ENCODE assay signal across 26 mouse cellular contexts in genomic region chr2:131992487-131992886, GRCm38 (mm10). TPM values are rescaled to one million over a fixed set of nuclear protein-coding genes. Genes with fewer than 3 reads are reported as not detected.
DNase-seq lines count a peak whose midpoint lies in the region; ATAC-seq and TF ChIP-seq lines count a peak whose summit lies in the region.
"Had no signal": no experiment of that assay in that cellular context is flagged by ENCODE, and none has a peak within 500 bp of the region (broad histone marks: within the 10 kb centered on the region; RNA-seq: fewer than 3 reads in every experiment).

No protein-coding gene starts in this region.

- H3K9me3 ChIP-seq in kidney, embryonic 15.5 days (replicated peaks) = no peaks in the 10 kb centered on the region
- H3K9me3 ChIP-seq: embryonic facial prominence, embryonic 10.5 days; forebrain, embryonic 15.5 days; G1E; hindbrain, embryonic 10.5 days; limb, embryonic 13.5 days; liver, embryonic 12.5 days; midbrain, embryonic 12.5 days had no signal

- peaks cover 16% of the 10 kb centered on the region for H3K4me1 ChIP-seq in thymus, adult 2 months (replicated peaks; ENCODE audit: control insufficient read depth, insufficient read depth, low read length)
- peaks cover 4% of the 10 kb centered on the region; the same call in 1 of the 2 replicates for H3K4me1 ChIP-seq in bone marrow, adult 2 months (ENCODE audit: control insufficient read depth, insufficient read depth, low read length)
- peaks cover 40% of the 10 kb centered on the region for H3K4me1 ChIP-seq in kidney, embryonic 15.5 days
- H3K4me1 ChIP-seq: liver, embryonic 12.5 days had no signal

- no peak overlapping the region for H3K4me2 ChIP-seq in kidney, embryonic 15.5 days
- H3K4me2 ChIP-seq: forebrain, embryonic 15.5 days; heart, embryonic 11.5 days; liver, embryonic 12.5 days; midbrain, embryonic 12.5 days had no signal

- H3K27me3 ChIP-seq in thymus, adult 2 months (ENCODE audit: control insufficient read depth, insufficient read depth, low read length) = no peaks in the 10 kb centered on the region
- H3K27me3 ChIP-seq in kidney, embryonic 15.5 days = 0 out of 2 replicates have a peak, but pooled peaks cover 9% of the 10 kb centered on the region
- H3K27me3 ChIP-seq: CH12.LX; forebrain, embryonic 15.5 days; limb, embryonic 13.5 days; liver, embryonic 12.5 days; midbrain, embryonic 12.5 days; Patski had no signal

- no peak overlapping the region for H3K4me3 ChIP-seq in thymus, adult 2 months (ENCODE audit: control insufficient read depth, insufficient read depth, low read length)
- H3K4me3 ChIP-seq in bone marrow, adult 2 months (replicated peaks; ENCODE audit: control insufficient read depth, low read depth, low read length) = no peak overlapping the region
- no peak overlapping the region for H3K4me3 ChIP-seq in kidney, embryonic 15.5 days (replicated peaks)
- H3K4me3 ChIP-seq: embryonic facial prominence, embryonic 10.5 days; forebrain, embryonic 15.5 days; hindbrain, embryonic 10.5 days; limb, embryonic 13.5 days; liver, embryonic 12.5 days; midbrain, embryonic 12.5 days had no signal

- H3K9ac ChIP-seq in kidney, embryonic 15.5 days = no peak overlapping the region
- H3K9ac ChIP-seq: forebrain, embryonic 15.5 days; limb, embryonic 13.5 days; liver, embryonic 12.5 days; midbrain, embryonic 12.5 days had no signal

- no peak for DNase-seq in frontal cortex, postnatal 10 days (ENCODE audit: low spot score in 2 of 2)
- DNase-seq in thymus, adult 2 months = no peak
- no peak for DNase-seq in thymus, postnatal 4 days
- DNase-seq in cerebellum, postnatal 36 days = no peak
- DNase-seq: adrenal gland, postnatal 10 days; cerebellum, adult 8-10 months; kidney, adult 18-20 months; layer of hippocampus, postnatal 36 days; lung, adult 18-20 months; lung, postnatal 10 days had no signal

- no peak for TF ChIP-seq CTCF in thymus, adult 2 months (IDR thresholded peaks at IDR 0.05; ENCODE audit: borderline replicate concordance, control insufficient read depth, extremely low read depth, insufficient read depth, low read length, poor library complexity)
- TF ChIP-seq CTCF in bone marrow, adult 2 months (IDR thresholded peaks at IDR 0.05; ENCODE audit: control insufficient read depth, insufficient read depth, low read length) = no peak

- ATAC-seq in frontal cortex, adult (ENCODE audit: low TSS enrichment) = peak; percentile 38
- peak; percentile 68 for ATAC-seq in megakaryocyte progenitor cell, adult 5-6 weeks (replicated peaks; ENCODE audit: poor library complexity)
- ATAC-seq in kidney, embryonic 15.5 days (replicated peaks; ENCODE audit: low FRiP score) = no peak
- ATAC-seq: forebrain, embryonic 15.5 days; liver, embryonic 12.5 days; Patski had no signal

- 23% methylated on average over 2 of the region's 2 CpGs for WGBS in thymus, adult 2 months
- WGBS in bone marrow, adult 2 months = 12% methylated on average over 2 of the region's 2 CpGs
- WGBS in kidney, embryonic 15.5 days = 86% methylated on average over 2 of the region's 2 CpGs

- TF ChIP-seq POLR2A in thymus, adult 2 months (IDR thresholded peaks at IDR 0.05; ENCODE audit: control insufficient read depth, extremely low read depth, insufficient read depth, low read length, poor library complexity) = no peak
- TF ChIP-seq POLR2A in bone marrow, adult 2 months (IDR thresholded peaks at IDR 0.05; ENCODE audit: borderline replicate concordance, control insufficient read depth, low read depth, low read length) = no peak

- H3K27ac ChIP-seq in thymus, adult 2 months (ENCODE audit: control insufficient read depth, insufficient read depth, low read length) = peak overlapping the region; percentile 80
- peak overlapping the region; percentile 36 for H3K27ac ChIP-seq in bone marrow, adult 2 months (ENCODE audit: control insufficient read depth, insufficient read depth, low read depth, low read length, poor library complexity)
- H3K27ac ChIP-seq in kidney, embryonic 15.5 days = no peak overlapping the region
- H3K27ac ChIP-seq: embryonic facial prominence, embryonic 10.5 days; forebrain, embryonic 15.5 days; hindbrain, embryonic 10.5 days; kidney, postnatal 0 days; liver, embryonic 12.5 days; midbrain, embryonic 12.5 days had no signal

- H3K36me3 ChIP-seq in thymus, adult 2 months (ENCODE audit: control insufficient read depth, insufficient read depth, low read length) = peaks cover 35% of the 10 kb centered on the region
- no peaks in the 10 kb centered on the region for H3K36me3 ChIP-seq in kidney, embryonic 15.5 days
- H3K36me3 ChIP-seq: G1E; limb, embryonic 13.5 days; liver, embryonic 12.5 days had no signal

RNA-seq across cellular contexts. Expression of gene Rassf2, which starts 37.6 kb away (rescaled TPM):
- 110 and 111 TPM in 2 replicates for polyA plus RNA-seq in thymus, adult 2 months (2012; rRNA removed)
- polyA plus RNA-seq in bone marrow, adult 2 months (2011; ENCODE audit: insufficient read depth, insufficient read length, low replicate concordance, missing spikeins) = 17.9 and 35.7 TPM in 2 replicates
- 32.9 and 42.8 TPM in 2 replicates for total RNA-seq in megakaryocyte progenitor cell, adult 5-6 weeks (2015)
- 65.5 and 71.5 TPM in 2 replicates for total RNA-seq in megakaryocyte progenitor cell, adult 5-6 weeks (2017)
- 8.4 and 11.3 TPM in 2 replicates for polyA plus RNA-seq in kidney, embryonic 15.5 days (2015; fragmentation: Nextera tagmentation; extraction: Ambion mirVana)

RNA-seq across cellular contexts. Expression of gene Prnd, which starts 41.8 kb away (rescaled TPM):
- polyA plus RNA-seq in thymus, adult 2 months (2012; rRNA removed) = 1.7 and 1.8 TPM in 2 replicates
- polyA plus RNA-seq in bone marrow, adult 2 months (2011; ENCODE audit: insufficient read depth, insufficient read length, low replicate concordance, missing spikeins) = 0.50 TPM in 1 of 2 replicates, not detected in the other
- 0.46 TPM in 1 of 2 replicates, not detected in the other for total RNA-seq in megakaryocyte progenitor cell, adult 5-6 weeks (2015)
- total RNA-seq in megakaryocyte progenitor cell, adult 5-6 weeks (2017) = not detected in 2 replicates
- 18.9 and 20.8 TPM in 2 replicates for polyA plus RNA-seq in kidney, embryonic 15.5 days (2015; fragmentation: Nextera tagmentation; extraction: Ambion mirVana)
- total RNA-seq: left cerebral cortex, postnatal 25 days had no signal
- polyA plus RNA-seq: G1E had no signal
